Mouse (Mus musculus): ENCODE measurements around the gene Dcun1d4.

The Dcun1d4 gene

DNA sequence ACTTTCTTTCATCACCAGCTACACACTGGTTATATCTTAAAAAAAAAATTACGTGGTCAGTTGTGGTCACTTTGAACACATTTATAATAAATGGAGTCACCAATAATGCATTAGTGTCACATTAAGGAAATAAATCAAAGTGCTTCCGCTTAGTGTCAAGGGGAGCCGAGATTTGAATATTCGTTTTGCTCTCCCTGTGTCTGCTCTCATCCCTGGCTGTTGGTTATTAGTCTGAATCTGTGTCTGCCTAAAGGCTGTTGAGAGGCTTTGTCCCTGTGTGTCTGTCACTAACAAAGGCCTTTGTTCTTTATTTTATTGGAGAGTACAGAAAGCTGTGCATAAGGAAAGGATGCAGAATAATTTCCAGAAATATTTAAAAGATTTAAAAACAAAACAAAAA is 105.8 kb downstream of the Dcun1d4 start:
- no peak for DNase-seq (ENCODE audit: low read depth, low spot score)

GRCm38 (mm10) chr5:73587119-73587518 is 106.3 kb downstream of the Dcun1d4 start:
- no peak for DNase-seq (ENCODE audit: low read depth, low spot score)

DNA sequence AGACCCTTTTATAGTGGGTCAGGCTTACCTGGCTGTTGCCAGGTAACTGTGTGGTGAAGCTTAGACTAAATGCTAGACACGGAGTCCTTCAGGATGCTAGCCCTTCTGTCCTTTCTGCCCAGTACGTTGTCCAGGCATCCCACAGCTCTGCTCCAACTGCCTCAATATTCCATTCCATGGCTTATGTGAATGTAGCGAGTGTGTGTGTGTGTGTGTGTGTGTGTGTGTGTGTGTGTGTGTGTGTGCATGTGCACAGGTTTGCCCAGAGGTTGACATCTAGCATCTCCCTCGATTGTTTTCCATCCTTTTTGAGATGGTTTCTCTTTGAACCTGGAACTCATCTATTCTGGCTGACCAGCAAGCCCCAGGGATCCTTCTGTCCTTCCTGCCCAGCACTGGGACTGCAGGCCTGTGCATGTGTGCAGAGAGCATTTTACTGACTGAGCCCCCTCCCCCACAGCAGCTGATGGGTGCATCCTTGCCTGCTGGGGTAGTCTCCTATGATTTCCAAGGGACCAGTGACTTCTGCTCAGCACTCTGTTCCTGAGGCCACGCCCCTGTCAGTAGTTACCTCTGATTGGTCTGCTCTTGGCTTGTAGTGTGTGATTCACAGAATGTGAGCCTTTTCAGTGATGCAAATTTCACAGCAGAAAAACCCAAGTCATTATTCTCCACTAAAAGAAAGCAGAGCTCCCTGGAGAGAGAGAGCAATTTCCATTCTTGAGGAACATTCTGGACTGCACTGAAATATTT is 118.3 kb downstream of the Dcun1d4 start:
- peak; percentile 20 for DNase-seq (ENCODE audit: low read depth, low spot score)

DNA sequence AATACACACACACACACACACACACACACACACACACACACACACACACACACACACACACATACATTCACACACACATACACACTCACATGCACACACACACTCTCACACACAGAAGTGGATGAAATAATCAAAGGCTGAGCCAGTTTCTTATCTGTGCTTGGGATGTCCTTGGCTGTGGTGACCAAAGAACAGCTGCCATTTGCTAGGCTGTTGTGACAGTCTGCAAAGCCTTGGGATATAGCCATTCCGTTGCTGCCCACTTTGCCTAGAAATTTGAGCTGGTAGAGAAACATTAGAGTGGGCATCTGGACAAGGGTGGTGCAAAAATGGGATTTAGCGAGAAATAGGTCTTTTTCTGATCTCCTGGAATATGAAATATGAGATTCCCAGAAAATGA is 119.2 kb downstream of the Dcun1d4 start:
- no peak for DNase-seq (ENCODE audit: low read depth, low spot score)

DNA sequence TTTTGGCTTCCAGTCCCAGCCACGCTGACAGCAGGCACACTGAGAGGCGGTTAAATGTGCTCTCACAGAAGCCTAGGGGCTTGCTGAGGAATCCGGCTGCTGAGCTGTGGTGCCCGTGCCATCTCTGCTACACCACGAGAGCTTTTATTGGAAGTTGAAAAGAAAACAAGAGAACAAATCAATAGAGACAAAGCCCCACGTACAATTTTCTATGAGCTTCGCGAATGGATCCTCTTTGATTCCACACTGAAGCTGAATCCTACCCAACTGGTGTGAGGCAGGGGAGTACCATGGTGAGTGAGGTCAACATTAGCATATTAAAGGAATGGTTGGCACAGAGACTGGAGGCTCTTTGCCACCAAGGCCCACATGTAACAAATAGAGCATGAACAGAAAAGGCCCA is 120.6 kb downstream of the Dcun1d4 start:
- DNase-seq (ENCODE audit: low read depth, low spot score), result no peak

GRCm38 (mm10) chr5:73602865-73603264 is 122.1 kb downstream of the Dcun1d4 start:
- no peak for DNase-seq (ENCODE audit: low read depth, low spot score)

DNA sequence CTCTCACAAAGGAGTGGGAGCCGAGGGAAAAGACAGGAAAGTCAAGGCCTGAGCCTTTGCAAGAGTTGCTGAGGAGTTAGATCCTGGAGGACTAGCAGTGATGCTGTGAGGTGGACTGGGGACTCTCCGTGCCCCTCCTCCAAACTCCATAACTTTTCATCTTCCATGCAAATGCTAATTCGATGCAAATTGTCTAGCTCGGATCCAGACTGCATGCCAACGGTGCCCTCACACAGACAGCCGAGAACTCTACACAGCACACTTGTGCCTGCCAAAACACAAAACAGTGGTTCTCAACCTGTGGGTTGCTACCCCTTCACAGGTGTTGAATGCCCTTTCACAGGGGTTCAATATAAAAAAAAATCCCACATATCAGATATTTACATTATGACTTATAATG is 123.7 kb downstream of the Dcun1d4 start:
- no peak for DNase-seq (ENCODE audit: low read depth, low spot score)

DNA sequence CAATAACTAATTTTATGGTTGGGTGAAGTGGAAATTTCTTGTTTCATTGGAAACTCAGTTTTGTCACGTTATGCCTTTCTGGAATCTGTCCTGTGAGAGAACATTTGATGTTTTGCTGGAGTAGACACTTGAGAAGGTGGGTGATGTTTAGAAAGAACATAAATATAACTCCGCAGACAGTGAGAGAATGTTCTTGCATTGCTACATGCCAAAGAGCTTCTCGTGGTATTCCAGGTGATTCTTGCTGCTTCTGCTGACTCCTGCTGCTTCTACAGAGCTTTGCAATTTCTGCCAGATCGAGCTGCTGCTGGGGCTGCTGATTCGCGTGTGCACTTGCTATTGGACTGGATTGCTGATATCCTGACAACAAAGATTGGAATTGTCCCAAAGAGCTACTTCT is 124.2 kb downstream of the Dcun1d4 start:
- DNase-seq (ENCODE audit: low read depth, low spot score), result no peak

Measured in 3T3-L1 (cell line).